Mouse (Mus musculus) MEL (cell line): ENCODE data around the gene Pdcd5. TPM values are rescaled to one million over a fixed set of nuclear protein-coding genes. Genes with fewer than 3 reads are reported as not detected.

Experiments
- DNase-seq: peaks from one replicate; pipeline ENCODE4 v3.0.0; 2011; ENCODE audit warnings: low read depth, low spot score
- H3K27ac ChIP-seq: 2 replicates; pipeline ENCODE4 v1.5.1; 2012; ENCODE audit warnings: low read depth, mild to moderate bottlenecking, control low read depth, low read length, moderate library complexity; ENCODE audit not compliant: control insufficient read depth
- H3K27me3 ChIP-seq, 2 experiments: fragments of 150-350 bp in 1 of 2; sonication (generic) in 1 of 2; 2 replicates each; pipeline ENCODE4 v1.6.1; 2012; ENCODE audit warnings: low read length in 2 of 2, mild to moderate bottlenecking in 2 of 2, improper control_type of control experiment in 1 of 2, moderate library complexity in 1 of 2; ENCODE audit not compliant: insufficient read depth in 2 of 2, control insufficient read depth in 1 of 2
- H3K36me3 ChIP-seq, 2 experiments: 2 replicates each; pipeline ENCODE4 v1.6.1; 2012 to 2014; ENCODE audit warnings: low read length in 2 of 2, improper control_type of control experiment in 1 of 2, inconsistent platforms in 1 of 2, mild to moderate bottlenecking in 1 of 2; ENCODE audit not compliant: insufficient read depth in 2 of 2, control insufficient read depth in 1 of 2
- H3K4me1 ChIP-seq, 2 experiments: fragments of 150-350 bp in 1 of 2; sonication (generic) in 1 of 2; 2 replicates each; pipeline ENCODE4 v1.6.1; 2012; ENCODE audit warnings: low read length in 2 of 2, improper control_type of control experiment in 1 of 2, mild to moderate bottlenecking in 1 of 2; ENCODE audit not compliant: insufficient read depth in 2 of 2, control insufficient read depth in 1 of 2
- H3K4me3 ChIP-seq, 2 experiments: fragments of 150-350 bp in 1 of 2; sonication (generic) in 1 of 2; 2 replicates each; pipeline ENCODE4 v1.5.1; 2012; ENCODE audit warnings: low read depth in 2 of 2, low read length in 2 of 2, mild to moderate bottlenecking in 2 of 2, moderate library complexity in 2 of 2, control low read depth in 1 of 2, improper control_type of control experiment in 1 of 2; ENCODE audit not compliant: control insufficient read depth in 1 of 2, insufficient read depth in 1 of 2
- H3K79me2 ChIP-seq: 2 replicates; pipeline ENCODE4 v1.6.1; 2012; ENCODE audit warnings: mild to moderate bottlenecking, low read length, moderate library complexity; ENCODE audit not compliant: control insufficient read depth, poor library complexity, insufficient read depth
- H3K9ac ChIP-seq: 2 replicates; pipeline ENCODE4 v1.6.1; 2012; ENCODE audit warnings: low read depth, mild to moderate bottlenecking, control low read depth, low read length, moderate library complexity; ENCODE audit not compliant: control insufficient read depth, poor library complexity, severe bottlenecking
- H3K9me3 ChIP-seq: fragments of 150-350 bp; sonication (generic); replicated peaks from 2 replicates; pipeline ENCODE4 v1.6.1; 2012; ENCODE audit warnings: mild to moderate bottlenecking, low read length, improper control_type of control experiment, moderate library complexity; ENCODE audit not compliant: insufficient read depth
- BHLHE40 ChIP-seq: IDR thresholded peaks from 2 replicates; pipeline ENCODE4 v1.6.1; 2012; ENCODE audit warnings: low read depth, mild to moderate bottlenecking, inconsistent platforms, low read length, improper control_type of control experiment, borderline replicate concordance
- CHD1 ChIP-seq: IDR thresholded peaks from 2 replicates; pipeline ENCODE4 v1.6.1; 2012; ENCODE audit warnings: low read depth, mild to moderate bottlenecking, inconsistent platforms, low read length, improper control_type of control experiment
- CTCF ChIP-seq, 3 experiments: IDR thresholded peaks in 2 of 3; conservative IDR thresholded peaks in 1 of 3; 2 replicates each; pipeline ENCODE4 v1.5.1; 2011 to 2012; ENCODE audit warnings: low read length in 3 of 3, low read depth in 2 of 3, mild to moderate bottlenecking in 2 of 3, improper control_type of control experiment in 1 of 3, inconsistent platforms in 1 of 3, mixed read lengths in 1 of 3, moderate library complexity in 1 of 3; ENCODE audit not compliant: control insufficient read depth in 1 of 3, insufficient read depth in 1 of 3, poor library complexity in 1 of 3, severe bottlenecking in 1 of 3
- ETS1 ChIP-seq: IDR thresholded peaks from 2 replicates; pipeline ENCODE4 v1.6.1; 2012; ENCODE audit warnings: low read depth, mild to moderate bottlenecking, inconsistent platforms, low read length, improper control_type of control experiment, moderate library complexity
- HCFC1 ChIP-seq: IDR thresholded peaks from 2 replicates; pipeline ENCODE4 v1.6.1; 2012; ENCODE audit warnings: low read depth, mild to moderate bottlenecking, inconsistent platforms, low read length, improper control_type of control experiment, moderate library complexity
- MXI1 ChIP-seq: IDR thresholded peaks from 2 replicates; pipeline ENCODE4 v1.6.1; 2011; ENCODE audit warnings: mild to moderate bottlenecking, low read depth, low read length, improper control_type of control experiment
- NELFE ChIP-seq: IDR thresholded peaks from 2 replicates; pipeline ENCODE4 v1.6.1; 2011; ENCODE audit warnings: low read depth, low read length, improper control_type of control experiment
- POLR2AphosphoS2 ChIP-seq: IDR thresholded peaks from 2 replicates; pipeline ENCODE4 v1.6.1; 2011; ENCODE audit warnings: low read length, improper control_type of control experiment
- RAD21 ChIP-seq: IDR thresholded peaks from 2 replicates; pipeline ENCODE4 v1.6.1; 2011; ENCODE audit warnings: mild to moderate bottlenecking, low read depth, low read length, improper control_type of control experiment
- RCOR1 ChIP-seq: IDR thresholded peaks from 2 replicates; pipeline ENCODE4 v1.6.1; 2012; ENCODE audit warnings: low read depth, mild to moderate bottlenecking, inconsistent platforms, low read length, improper control_type of control experiment
- SMC3 ChIP-seq: IDR thresholded peaks from 2 replicates; pipeline ENCODE4 v1.6.1; 2011; ENCODE audit warnings: low read depth, low read length, improper control_type of control experiment
- TAL1 ChIP-seq: IDR thresholded peaks from 2 replicates; pipeline ENCODE4 v1.6.1; 2012; ENCODE audit warnings: mild to moderate bottlenecking, inconsistent platforms, low read length, moderate library complexity, mixed read lengths
- UBTF ChIP-seq: IDR thresholded peaks from 2 replicates; pipeline ENCODE4 v1.6.1; 2012; ENCODE audit warnings: low read depth, mild to moderate bottlenecking, inconsistent platforms, low read length, improper control_type of control experiment, moderate library complexity, borderline replicate concordance; ENCODE audit not compliant: insufficient read depth
- USF1 ChIP-seq: IDR thresholded peaks from 2 replicates; pipeline ENCODE4 v1.6.1; 2014; ENCODE audit warnings: low read depth, mild to moderate bottlenecking, inconsistent platforms, low read length, improper control_type of control experiment, moderate library complexity
- ZC3H11A ChIP-seq: IDR thresholded peaks from 2 replicates; pipeline ENCODE4 v1.6.1; 2012; ENCODE audit warnings: low read depth, mild to moderate bottlenecking, inconsistent platforms, low read length, improper control_type of control experiment
- ZKSCAN1 ChIP-seq: IDR thresholded peaks from 2 replicates; pipeline ENCODE4 v1.6.1; 2012; ENCODE audit warnings: low read depth, mild to moderate bottlenecking, inconsistent platforms, low read length, improper control_type of control experiment, moderate library complexity
- ZNF384 ChIP-seq: IDR thresholded peaks from 2 replicates; pipeline ENCODE4 v1.6.1; 2012; ENCODE audit warnings: low read depth, mild to moderate bottlenecking, inconsistent platforms, low read length, improper control_type of control experiment
- polyA plus RNA-seq, 2 experiments: library from polyadenylated mRNA; stranded (reverse) in 1 of 2; unstranded in 1 of 2; fragments of >175 nt in 1 of 2; fragments of >200 nt in 1 of 2; gene quantifications; 2 replicates each; pipeline versions ENCODE4 v1.2.1 to v1.2.4; 2012; ENCODE audit warnings: low replicate concordance in 2 of 2, low read depth in 1 of 2; ENCODE audit not compliant: insufficient read length in 2 of 2, insufficient read depth in 1 of 2, missing spikeins in 1 of 2
- total RNA-seq: library from RNA; depleted of rRNA; stranded (reverse); fragments of 300-350 nt; gene quantifications from 2 replicates; pipeline ENCODE4 v1.2.3, GENCODE M21; 2012

Gene Pdcd5
- total and polyA plus RNA-seq, 3 experiments: 118 to 1,267 (median 221) TPM

DNA sequence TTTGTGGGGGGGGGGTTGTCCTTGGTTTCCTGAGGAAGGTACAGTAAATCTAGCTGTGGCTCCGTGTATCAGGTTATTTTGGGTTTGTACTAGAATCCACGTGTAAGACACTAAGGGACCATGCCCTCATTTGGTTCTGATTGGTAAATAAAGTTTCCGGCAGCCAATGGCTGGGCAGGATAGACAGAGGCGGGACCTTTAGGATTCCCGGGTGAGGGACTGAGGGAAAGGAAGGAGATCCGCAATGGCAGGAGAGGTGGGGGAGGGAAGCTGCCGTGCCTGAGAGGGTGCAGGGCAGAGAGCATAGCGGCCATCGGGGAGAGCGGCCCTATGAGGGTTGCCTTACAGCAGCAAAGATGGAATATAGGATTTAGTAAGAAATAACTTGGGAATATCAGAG is 39.9 kb upstream of the Pdcd5 start:
- DNase-seq: no peak
- no peak overlapping the region for H3K27ac ChIP-seq
- TF ChIP-seq SMC3 (no peak), POLR2AphosphoS2 (no peak), TAL1 (no peak), CHD1 (no peak), CTCF (IDR thresholded peaks at IDR 0.05 in 2 of 3, conservative IDR thresholded peaks at IDR 0.05 in 1 of 3; ENCODE audit: control insufficient read depth in 1 of 3, insufficient read depth in 1 of 3, low read depth in 2 of 3, low read length in 3 of 3, poor library complexity in 1 of 3, severe bottlenecking in 1 of 3) (no peak), USF1 (no peak), HCFC1 (no peak), ETS1 (no peak), RCOR1 (no peak), BHLHE40 (no peak), UBTF (no peak), ZNF384 (no peak), NELFE (no peak)
- no peaks in the 10 kb centered on the region for H3K4me1 ChIP-seq
- no peaks in the 10 kb centered on the region for H3K79me2 ChIP-seq
- H3K9me3 ChIP-seq: no peaks in the 10 kb centered on the region
- H3K4me3 ChIP-seq: 0 out of 4 replicates have a peak overlapping the region, but pooled peaks of 1 of the 2 experiments have one; percentile 8
- H3K27me3 ChIP-seq: no peaks in the 10 kb centered on the region
- no peaks in the 10 kb centered on the region for H3K36me3 ChIP-seq
- H3K9ac ChIP-seq: no peak overlapping the region

DNA sequence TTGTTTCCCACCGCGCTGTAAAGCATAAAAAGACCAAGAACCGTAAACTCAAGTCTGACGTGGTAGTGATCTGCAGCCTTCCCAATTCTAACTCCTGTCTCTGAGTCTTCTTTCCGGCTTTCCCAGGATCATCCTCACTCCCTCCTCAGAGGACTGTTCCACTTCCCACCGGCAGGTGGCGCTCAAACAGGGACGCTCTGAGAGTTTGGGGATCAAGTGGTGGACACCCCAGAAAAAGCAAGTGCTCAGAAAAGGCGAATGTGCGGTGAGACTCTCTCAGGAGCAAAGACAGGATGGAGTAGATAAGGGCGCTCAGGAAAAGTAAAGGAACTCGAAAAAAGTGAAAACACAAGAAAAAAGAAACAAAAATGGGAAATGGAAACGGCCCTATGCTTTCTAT is 39.4 kb upstream of the Pdcd5 start:
- DNase-seq: peak; percentile 52
- no peak overlapping the region for H3K9ac ChIP-seq
- no peaks in the 10 kb centered on the region for H3K79me2 ChIP-seq
- no peaks in the 10 kb centered on the region for H3K36me3 ChIP-seq
- H3K4me3 ChIP-seq: 0 out of 4 replicates have a peak overlapping the region, but pooled peaks of 1 of the 2 experiments have one; percentile 8
- no peaks in the 10 kb centered on the region for H3K9me3 ChIP-seq
- no peak for TF ChIP-seq ZKSCAN1
- TF ChIP-seq SMC3: peak; percentile 70
- TF ChIP-seq RAD21: peak; percentile 36
- TF ChIP-seq CTCF (IDR thresholded peaks at IDR 0.05 in 2 of 3, conservative IDR thresholded peaks at IDR 0.05 in 1 of 3; ENCODE audit: control insufficient read depth in 1 of 3, insufficient read depth in 1 of 3, low read depth in 2 of 3, low read length in 3 of 3, poor library complexity in 1 of 3, severe bottlenecking in 1 of 3): peak; percentile 83 to 95 (median 94)
- no peak for TF ChIP-seq MXI1
- peak; percentile 22; the same call in 1 of the 2 replicates for TF ChIP-seq ZC3H11A
- TF ChIP-seq POLR2AphosphoS2: no peak
- no peaks in the 10 kb centered on the region for H3K27me3 ChIP-seq
- H3K27ac ChIP-seq: no peak overlapping the region
- H3K4me1 ChIP-seq: no peaks in the 10 kb centered on the region
